Mouse (Mus musculus): ENCODE data around the gene AI413582.

Gene AI413582

GRCm38 (mm10) chr17:27565163-27565941 is at the start of gene AI413582:
Gene AI413582 (minus strand): TSS chr17:27565756.
- DNase-seq (ENCODE audit: low spot score) = peak; percentile 95

- DNase-seq (ENCODE audit: low spot score) = no peak
These were observed 47.5 kb upstream of the AI413582 start for GRCm38 (mm10) chr17:27613016-27613415.

GRCm38 (mm10) chr17:27611994-27612393 is 46.4 kb upstream of the AI413582 start:
- DNase-seq (ENCODE audit: low spot score) = no peak

DNA sequence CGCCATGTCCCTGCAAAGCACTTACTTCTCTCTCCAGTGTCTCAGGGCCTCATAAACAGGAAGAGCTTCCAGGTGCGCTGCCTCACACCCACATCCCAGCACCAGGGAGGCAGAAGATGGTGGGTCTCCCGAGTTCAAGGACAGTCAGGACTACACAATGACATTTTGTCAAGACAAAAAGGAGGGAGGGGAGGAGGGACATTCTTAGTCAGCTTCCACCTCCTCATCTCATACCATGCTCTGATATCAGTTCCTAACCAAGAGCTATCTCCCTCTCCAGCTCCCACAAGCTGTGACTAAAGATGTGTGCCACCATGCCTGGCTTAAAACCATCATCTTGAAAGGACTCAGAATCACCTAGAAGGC is 45.9 kb upstream of the AI413582 start:
- no peak for DNase-seq (ENCODE audit: low spot score)

- no peak for DNase-seq (ENCODE audit: low spot score)
These were observed 45.3 kb upstream of the AI413582 start for GRCm38 (mm10) chr17:27610679-27611518.

GRCm38 (mm10) chr17:27609576-27609975 is 44.0 kb upstream of the AI413582 start:
- DNase-seq (ENCODE audit: low spot score) = no peak

- no peak for DNase-seq (ENCODE audit: low spot score)
These were observed 38.1 kb upstream of the AI413582 start for GRCm38 (mm10) chr17:27603522-27604234.

GRCm38 (mm10) chr17:27603036-27603435 is 37.5 kb upstream of the AI413582 start:
- DNase-seq (ENCODE audit: low spot score) = no peak

- DNase-seq (ENCODE audit: low spot score) = no peak
These were observed 35.3 kb upstream of the AI413582 start for GRCm38 (mm10) chr17:27600869-27601268.

DNA sequence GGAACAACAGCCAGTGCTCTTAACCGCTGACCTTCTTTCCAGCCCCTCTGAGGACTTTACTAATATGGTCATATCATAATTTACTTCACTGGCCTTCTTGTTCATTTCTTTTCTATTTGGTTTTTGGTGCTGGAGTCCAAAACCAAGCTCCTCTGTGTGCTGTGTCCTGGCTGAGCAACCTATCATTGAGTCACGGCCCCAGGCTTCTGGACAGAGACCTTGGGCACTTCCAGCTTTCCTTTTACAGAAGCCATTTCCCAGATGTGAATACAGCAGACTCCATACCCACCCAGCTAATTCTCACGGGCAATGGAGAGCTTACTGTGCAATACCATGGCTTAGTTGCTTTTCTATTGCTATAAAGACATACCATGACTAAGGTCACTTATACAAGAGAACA is 34.7 kb upstream of the AI413582 start:
- DNase-seq (ENCODE audit: low spot score) = no peak

GRCm38 (mm10) chr17:27596376-27597190 is 31.0 kb upstream of the AI413582 start:
- DNase-seq (ENCODE audit: low spot score) = no peak

DNA sequence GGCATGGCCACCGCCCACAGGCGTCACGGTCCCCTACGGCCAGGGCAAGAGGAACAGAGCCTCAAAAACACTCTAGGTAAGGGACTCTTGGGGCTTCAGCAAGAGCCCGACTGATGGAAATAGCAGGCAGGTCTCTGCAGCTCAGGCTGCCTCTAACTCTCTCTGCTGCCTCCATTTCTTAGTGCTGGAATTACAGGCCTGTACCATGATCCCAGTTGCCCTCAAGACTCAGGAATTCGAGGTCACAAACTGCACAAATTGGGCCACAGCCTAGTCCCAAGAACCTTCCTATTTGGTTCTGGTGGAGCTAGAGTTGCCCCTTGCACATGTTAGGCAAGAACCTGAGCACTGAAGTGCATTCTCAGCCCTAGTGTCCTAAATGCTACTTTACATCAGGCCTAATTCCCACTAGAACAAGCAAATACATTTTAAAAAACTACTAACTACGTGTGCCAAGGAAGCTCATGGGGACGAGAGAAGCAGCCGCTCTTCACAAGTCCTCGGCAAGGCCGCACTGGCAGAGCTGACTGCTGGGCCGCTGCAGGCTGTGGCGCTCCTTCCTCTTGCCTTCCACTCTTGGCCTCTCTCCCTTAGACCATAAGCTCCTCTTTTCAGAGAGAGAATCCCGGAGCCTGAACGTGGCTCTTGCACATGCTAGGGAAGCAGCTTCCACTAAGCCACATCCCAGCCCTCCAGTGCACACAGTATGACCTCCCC is 30.3 kb upstream of the AI413582 start:
- no peak for DNase-seq (ENCODE audit: low spot score)

GRCm38 (mm10) chr17:27592565-27592910 is 27.0 kb upstream of the AI413582 start:
- DNase-seq (ENCODE audit: low spot score) = no peak

DNA sequence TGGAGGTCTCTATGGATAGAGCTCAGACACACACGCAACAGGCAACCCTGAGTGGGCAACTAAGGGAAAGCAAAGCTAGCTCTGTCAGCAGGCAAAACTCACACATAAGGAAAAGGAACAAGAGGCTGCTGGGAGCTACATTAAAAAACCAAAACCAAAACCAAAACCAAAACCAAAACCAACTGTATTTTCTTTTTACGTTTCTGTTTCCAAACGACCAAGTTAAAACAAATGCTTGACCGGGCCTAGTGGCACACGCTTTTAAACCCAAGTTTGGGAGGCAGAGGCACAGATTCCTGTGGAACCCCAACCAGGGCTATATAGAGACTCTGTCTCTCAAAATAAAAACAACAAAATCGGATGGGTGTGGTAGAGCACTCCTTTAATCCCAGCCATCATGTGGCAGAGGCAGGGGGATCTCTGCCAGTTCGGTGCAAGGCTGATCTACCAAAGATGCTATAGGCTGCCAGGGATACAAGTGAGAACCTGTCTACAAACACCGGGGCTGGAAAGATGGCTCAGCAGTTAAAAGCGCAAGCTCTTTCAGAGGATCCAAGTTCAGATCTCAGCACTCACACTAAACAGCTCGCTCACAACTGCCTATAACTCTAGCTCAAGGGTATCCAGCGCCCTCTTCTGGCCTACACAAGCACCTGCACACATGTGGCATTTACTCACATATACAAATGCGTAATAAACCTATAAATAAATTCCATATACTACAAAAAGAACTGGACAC is 26.4 kb upstream of the AI413582 start:
- no peak for DNase-seq (ENCODE audit: low spot score)

GRCm38 (mm10) chr17:27588231-27588630 is 22.7 kb upstream of the AI413582 start:
- no peak for DNase-seq (ENCODE audit: low spot score)

DNA sequence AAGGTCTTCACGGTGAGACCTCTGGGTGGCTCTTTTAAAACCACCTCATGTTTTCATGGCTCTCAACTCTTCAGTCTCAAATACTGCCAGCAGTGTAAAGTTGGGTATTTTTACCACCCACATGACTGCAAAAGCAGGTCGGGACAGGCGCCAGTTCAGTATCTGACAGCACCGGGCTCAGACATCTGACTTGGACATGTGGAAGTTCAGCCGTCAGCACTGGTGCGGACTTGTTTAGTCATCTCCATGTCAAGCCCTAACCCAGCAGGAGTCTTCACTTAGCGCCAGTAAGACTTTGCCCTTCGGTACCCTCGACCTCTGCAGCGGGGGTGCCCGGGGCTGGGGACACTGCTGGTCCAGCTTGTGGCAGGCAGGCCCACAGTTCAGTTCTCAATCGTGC is 21.7 kb upstream of the AI413582 start:
- no peak for DNase-seq (ENCODE audit: low spot score)

GRCm38 (mm10) chr17:27586661-27587060 is 21.1 kb upstream of the AI413582 start:
- DNase-seq (ENCODE audit: low spot score) = no peak

- DNase-seq (ENCODE audit: low spot score) = no peak
These were observed 17.8 kb upstream of the AI413582 start for GRCm38 (mm10) chr17:27583185-27583894.

- no peak for DNase-seq (ENCODE audit: low spot score)
These were observed 15.0 kb upstream of the AI413582 start for GRCm38 (mm10) chr17:27580392-27581068.

Measured in retina, embryonic 14.5 days (tissue).